13 mouse cellular contexts compared by ENCODE assay signal in genomic region chr8:119847232-119847922, GRCm38 (mm10).
"Had no signal": no experiment of that assay in that cellular context is flagged by ENCODE, and none has a peak within 500 bp of the region (broad histone marks: within the 10 kb centered on the region; RNA-seq: fewer than 3 reads in every experiment).

No protein-coding gene starts in this region.

- H3K27ac ChIP-seq: left cerebral cortex, adult 2 months; limb, embryonic 10.5 days; macrophage; midbrain, embryonic 12.5 days; neural tube, embryonic 13.5 days had no signal

- H3K4me1 ChIP-seq: limb, embryonic 10.5 days; midbrain, embryonic 12.5 days; neural tube, embryonic 13.5 days had no signal

- H3K4me2 ChIP-seq: liver, embryonic 11.5 days; midbrain, embryonic 12.5 days; neural tube, embryonic 13.5 days had no signal

- ATAC-seq: liver, postnatal 0 days; midbrain, embryonic 16.5 days had no signal

- H3K36me3 ChIP-seq: limb, embryonic 10.5 days; midbrain, embryonic 12.5 days; neural tube, embryonic 13.5 days had no signal

- DNase-seq: kidney, adult 18-20 months; kidney, postnatal 14 days; liver, postnatal 0 days; retina, postnatal 1 day; thymus, postnatal 4 days had no signal

- H3K4me3 ChIP-seq: left cerebral cortex, adult 2 months; limb, embryonic 10.5 days; megakaryocyte, embryonic 14.5 days; midbrain, embryonic 12.5 days; neural tube, embryonic 13.5 days had no signal

- H3K27me3 ChIP-seq: neural tube, embryonic 13.5 days had no signal

- H3K9me3 ChIP-seq: limb, embryonic 10.5 days; midbrain, embryonic 12.5 days; neural tube, embryonic 13.5 days had no signal

- H3K9ac ChIP-seq: liver, postnatal 0 days; midbrain, embryonic 12.5 days; neural tube, embryonic 13.5 days had no signal
